Mouse (Mus musculus): Measurements from ENCODE around the gene Eif4g3. TPM values are rescaled to one million over a fixed set of nuclear protein-coding genes. Genes with fewer than 3 reads are reported as not detected.

Eif4g3 gene
- polyA plus RNA-seq, 1 experiment from 2014 or later: 49.5 TPM

DNA sequence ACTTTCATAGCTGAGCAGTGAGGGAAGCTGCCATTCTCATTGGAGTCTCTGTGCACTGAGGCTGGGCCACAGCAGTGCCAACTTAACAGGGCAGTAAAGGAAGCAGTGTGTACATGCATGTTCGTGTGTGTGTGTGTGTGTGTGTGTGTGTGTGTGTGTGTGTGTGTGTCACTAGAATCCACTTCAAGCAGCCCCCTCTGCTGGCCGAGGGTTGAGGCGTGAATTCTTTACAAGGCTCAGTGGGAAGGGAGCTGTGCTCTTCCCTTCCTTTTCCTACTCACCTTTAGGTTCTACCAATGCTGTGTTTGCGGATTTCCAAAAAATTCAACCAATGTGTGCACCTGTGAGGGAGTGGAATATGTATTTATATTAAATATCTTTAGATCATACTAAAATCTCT is 41.0 kb downstream of the Eif4g3 start:
- peaks cover 24% of the 10 kb centered on the region for H3K4me1 ChIP-seq
- H3K36me3 ChIP-seq: peaks cover 14% of the 10 kb centered on the region; the same call in 1 of the 2 replicates
- H3K27ac ChIP-seq (replicated peaks): no peak overlapping the region
- no peak overlapping the region for H3K4me3 ChIP-seq (replicated peaks)
- no peak overlapping the region for H3K4me2 ChIP-seq
- WGBS: 90% methylated on average over 4 of the region's 4 CpGs
- ATAC-seq (ENCODE audit: low FRiP score): no peak
- no peak overlapping the region for H3K9ac ChIP-seq (replicated peaks)
- no peaks in the 10 kb centered on the region for H3K27me3 ChIP-seq (replicated peaks)
- H3K9me3 ChIP-seq (replicated peaks): no peaks in the 10 kb centered on the region

DNA sequence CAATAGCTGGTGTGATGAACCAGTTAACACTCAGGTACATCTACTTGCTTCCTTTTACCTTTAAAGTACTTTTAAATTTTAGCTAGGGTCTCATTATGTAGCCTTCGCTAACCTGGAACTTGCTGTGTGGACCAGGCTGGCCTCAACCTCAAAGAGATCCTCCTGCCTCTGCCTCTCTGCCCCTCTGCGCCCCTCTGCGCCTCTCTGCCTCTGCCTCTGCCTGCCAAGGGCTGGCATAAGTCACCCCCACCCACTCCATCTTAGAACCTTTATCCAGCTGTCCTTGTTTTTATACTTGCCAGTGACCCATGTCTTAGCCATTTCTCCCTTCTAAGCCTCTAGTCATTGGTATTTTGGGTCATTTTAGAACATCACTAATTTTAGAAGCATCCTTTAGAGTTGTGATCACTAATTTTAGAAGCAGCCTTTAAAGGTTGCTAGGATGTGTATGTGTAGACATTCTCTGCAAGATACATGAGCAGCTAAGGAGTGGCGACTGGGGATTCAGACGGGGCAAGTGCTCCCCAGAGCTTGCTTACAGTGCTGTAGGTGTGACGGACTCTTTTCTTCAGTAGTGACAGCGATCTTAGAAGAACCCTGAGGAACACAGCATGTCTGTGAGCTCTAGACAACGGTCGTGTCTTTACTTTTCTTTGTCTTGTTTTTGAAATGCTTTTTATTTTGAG is 42.8 kb downstream of the Eif4g3 start:
- H3K9me3 ChIP-seq (replicated peaks): no peaks in the 10 kb centered on the region
- H3K4me1 ChIP-seq: peaks cover 31% of the 10 kb centered on the region
- no peak overlapping the region for H3K4me3 ChIP-seq (replicated peaks)
- no peaks in the 10 kb centered on the region for H3K27me3 ChIP-seq (replicated peaks)
- no peak overlapping the region for H3K27ac ChIP-seq (replicated peaks)
- H3K4me2 ChIP-seq: no peak overlapping the region
- ATAC-seq (ENCODE audit: low FRiP score): no peak
- WGBS: 83% methylated on average over 9 of the region's 9 CpGs
- H3K9ac ChIP-seq (replicated peaks): no peak overlapping the region
- H3K36me3 ChIP-seq: peaks cover 14% of the 10 kb centered on the region; the same call in 1 of the 2 replicates

DNA sequence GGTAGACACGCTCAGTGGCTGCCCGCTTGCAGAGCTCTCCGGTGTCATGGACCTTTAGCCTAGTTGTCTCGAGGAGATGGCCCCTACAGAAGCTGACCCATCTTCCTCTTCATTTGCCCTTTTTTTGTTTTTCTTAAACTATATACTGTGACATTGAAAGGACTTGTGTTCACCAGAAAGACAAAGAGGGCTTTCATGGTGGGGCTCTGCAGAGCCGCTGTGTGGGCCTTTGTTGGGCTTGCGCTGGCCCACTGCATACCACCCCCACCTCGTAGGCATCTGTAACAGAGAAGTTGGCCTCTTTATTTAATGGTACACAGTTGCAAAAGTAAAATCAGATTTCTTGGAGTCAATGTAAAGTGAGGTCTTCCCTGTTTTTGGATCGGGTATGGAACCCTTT is 44.3 kb downstream of the Eif4g3 start:
- peak overlapping the region; percentile 28; the same call in 1 of the 2 replicates for H3K9ac ChIP-seq (replicated peaks)
- peak overlapping the region; percentile 42 for H3K27ac ChIP-seq (replicated peaks)
- H3K4me3 ChIP-seq (replicated peaks): no peak overlapping the region
- H3K4me2 ChIP-seq: no peak overlapping the region
- no peaks in the 10 kb centered on the region for H3K27me3 ChIP-seq (replicated peaks)
- H3K9me3 ChIP-seq (replicated peaks): no peaks in the 10 kb centered on the region
- H3K36me3 ChIP-seq: peaks cover 5% of the 10 kb centered on the region; the same call in 1 of the 2 replicates
- ATAC-seq (ENCODE audit: low FRiP score): no peak
- H3K4me1 ChIP-seq: peaks cover 41% of the 10 kb centered on the region
- WGBS: 29% methylated on average over 8 of the region's 8 CpGs

DNA sequence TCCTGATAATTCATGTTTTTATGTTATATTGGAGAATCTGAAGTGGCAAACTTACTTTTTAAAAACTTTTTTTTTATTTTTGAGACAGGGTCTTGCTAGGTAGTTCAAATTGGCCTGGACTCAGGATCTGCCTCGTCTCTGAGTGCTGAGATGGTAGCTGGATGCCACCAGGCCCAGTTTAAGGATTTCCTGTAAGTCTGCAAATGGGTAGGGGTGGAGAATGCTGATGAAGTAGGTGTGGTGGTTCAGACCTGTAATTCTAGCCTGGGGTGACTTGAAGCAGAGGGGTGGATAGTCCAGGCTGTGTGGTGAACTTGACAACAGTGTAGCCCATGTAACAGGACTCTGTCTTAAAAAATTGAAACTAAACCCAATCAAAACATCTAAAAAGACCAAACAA is 45.1 kb downstream of the Eif4g3 start:
- peaks cover 45% of the 10 kb centered on the region for H3K4me1 ChIP-seq
- WGBS: 75% methylated on average over 1 of the region's 1 CpGs

DNA sequence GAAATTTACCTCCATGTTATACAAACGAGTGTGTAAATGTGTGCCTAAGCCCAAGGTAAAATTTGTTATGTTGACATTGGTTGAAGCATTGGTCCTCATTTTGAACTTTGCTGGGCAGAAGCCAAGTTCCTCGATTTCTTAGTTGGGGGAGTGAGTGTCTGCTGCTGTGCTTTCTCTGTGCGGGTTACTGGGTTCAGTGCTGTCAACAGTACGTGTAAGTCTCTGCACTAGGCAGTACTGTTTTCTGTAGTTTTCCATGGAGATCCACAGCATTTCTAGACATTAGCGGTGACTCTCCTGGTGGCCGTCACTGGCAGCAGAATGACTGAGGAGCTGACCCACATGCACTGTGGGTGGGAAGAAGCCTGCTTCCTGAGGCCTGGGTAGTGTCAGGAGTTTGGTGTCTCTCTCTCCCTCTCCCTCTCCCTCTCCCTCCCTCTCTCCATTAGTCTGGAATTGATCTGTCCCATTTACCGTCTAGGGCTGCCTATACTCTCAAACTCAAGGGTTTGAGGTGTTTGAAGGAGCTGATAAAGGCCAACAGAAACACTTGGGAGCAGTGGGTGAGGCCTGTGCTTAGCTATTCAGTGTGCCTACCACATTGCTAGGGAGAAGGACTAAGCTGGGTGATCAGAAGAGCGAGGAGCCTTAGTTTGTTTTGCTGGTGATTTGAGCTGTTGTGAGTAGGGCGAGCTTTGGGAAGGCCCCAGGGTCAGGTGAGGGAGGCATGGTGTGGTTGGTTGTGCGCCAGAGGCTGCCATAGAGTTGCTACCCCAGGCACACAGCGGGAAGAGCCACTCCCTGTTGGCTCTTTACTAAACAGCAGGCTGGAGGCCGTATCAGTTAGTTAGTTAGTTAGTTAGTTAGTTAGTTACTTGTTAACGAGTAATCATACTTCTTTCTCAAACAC is 45.8 kb downstream of the Eif4g3 start:
- H3K4me2 ChIP-seq: no peak overlapping the region
- peak overlapping the region; percentile 45; the same call in 1 of the 2 replicates for H3K27ac ChIP-seq (replicated peaks)
- no peaks in the 10 kb centered on the region for H3K36me3 ChIP-seq
- H3K9ac ChIP-seq (replicated peaks): no peak overlapping the region
- H3K4me3 ChIP-seq (replicated peaks): no peak overlapping the region
- WGBS: 68% methylated on average over 13 of the region's 13 CpGs
- no peaks in the 10 kb centered on the region for H3K9me3 ChIP-seq (replicated peaks)
- ATAC-seq (ENCODE audit: low FRiP score): no peak
- H3K4me1 ChIP-seq: peaks cover 45% of the 10 kb centered on the region
- H3K27me3 ChIP-seq (replicated peaks): no peaks in the 10 kb centered on the region

More for the DNA sequence above, 45.1 kb downstream of the Eif4g3 start:
- Histone ChIP-seq H3K36me3 (no peaks in the 10 kb centered on the region), H3K27ac (replicated peaks) (no peak overlapping the region), H3K27me3 (replicated peaks) (no peaks in the 10 kb centered on the region), H3K4me2 (no peak overlapping the region), H3K4me3 (replicated peaks) (no peak overlapping the region), H3K9ac (replicated peaks) (no peak overlapping the region), H3K9me3 (replicated peaks) (no peaks in the 10 kb centered on the region)
- no peak for ATAC-seq (ENCODE audit: low FRiP score)

DNA sequence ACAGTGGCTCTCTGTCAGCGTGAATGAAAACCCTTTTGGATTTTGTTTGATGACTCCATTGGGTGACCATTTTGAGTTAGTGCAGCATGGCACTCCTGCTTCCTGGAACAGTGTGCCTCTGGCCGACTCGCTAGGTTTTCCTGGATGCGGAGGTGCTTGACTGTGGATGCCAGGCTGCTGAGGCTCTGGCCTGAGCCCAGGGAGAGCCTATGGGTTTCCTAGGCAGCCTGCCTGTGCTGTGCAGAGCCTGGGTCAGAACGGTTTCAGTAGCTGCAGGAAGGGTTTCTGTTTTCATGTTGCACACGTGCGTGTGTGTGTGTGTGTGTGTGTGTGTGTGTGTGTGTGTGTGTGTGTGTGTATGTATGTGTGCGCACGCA is 46.4 kb downstream of the Eif4g3 start:
- Histone ChIP-seq H3K36me3 (no peaks in the 10 kb centered on the region), H3K4me1 (peaks cover 45% of the 10 kb centered on the region), H3K27ac (replicated peaks) (peak overlapping the region; percentile 45; the same call in 1 of the 2 replicates), H3K9me3 (replicated peaks) (no peaks in the 10 kb centered on the region), H3K27me3 (replicated peaks) (no peaks in the 10 kb centered on the region), H3K4me2 (no peak overlapping the region), H3K9ac (replicated peaks) (no peak overlapping the region), H3K4me3 (replicated peaks) (no peak overlapping the region)
- 69% methylated on average over 9 of the region's 9 CpGs for WGBS
- peak; percentile 47; the same call in 1 of the 2 replicates for ATAC-seq (ENCODE audit: low FRiP score)

DNA sequence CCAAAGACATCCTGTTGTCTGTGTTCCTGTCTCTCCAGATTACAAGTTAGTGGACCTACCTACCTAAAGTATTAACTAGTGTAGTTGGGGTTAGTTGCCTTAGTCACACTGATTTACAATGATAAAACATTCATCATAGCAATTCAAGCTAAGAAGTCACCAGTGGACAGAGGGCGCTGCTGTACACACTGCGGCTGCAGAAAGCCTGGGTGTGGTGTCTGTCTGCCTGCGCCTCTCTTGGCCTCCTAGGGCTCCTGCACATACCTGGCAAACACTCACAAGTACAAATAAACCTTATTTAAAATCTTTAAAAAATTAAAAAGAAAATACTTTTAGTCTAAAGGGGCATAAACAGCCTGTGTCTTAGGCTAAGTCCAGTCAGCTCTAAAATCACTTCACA is 47.8 kb downstream of the Eif4g3 start:
- no peak overlapping the region; the same call in 1 of the 2 replicates for H3K27ac ChIP-seq (replicated peaks)
- H3K9me3 ChIP-seq (replicated peaks): no peaks in the 10 kb centered on the region
- ATAC-seq (ENCODE audit: low FRiP score): no peak
- WGBS: 91% methylated on average over 3 of the region's 3 CpGs
- no peak overlapping the region for H3K4me2 ChIP-seq
- no peak overlapping the region for H3K4me3 ChIP-seq (replicated peaks)
- H3K9ac ChIP-seq (replicated peaks): no peak overlapping the region
- H3K36me3 ChIP-seq: peaks cover 6% of the 10 kb centered on the region
- H3K4me1 ChIP-seq: peaks cover 45% of the 10 kb centered on the region
- no peaks in the 10 kb centered on the region for H3K27me3 ChIP-seq (replicated peaks)

DNA sequence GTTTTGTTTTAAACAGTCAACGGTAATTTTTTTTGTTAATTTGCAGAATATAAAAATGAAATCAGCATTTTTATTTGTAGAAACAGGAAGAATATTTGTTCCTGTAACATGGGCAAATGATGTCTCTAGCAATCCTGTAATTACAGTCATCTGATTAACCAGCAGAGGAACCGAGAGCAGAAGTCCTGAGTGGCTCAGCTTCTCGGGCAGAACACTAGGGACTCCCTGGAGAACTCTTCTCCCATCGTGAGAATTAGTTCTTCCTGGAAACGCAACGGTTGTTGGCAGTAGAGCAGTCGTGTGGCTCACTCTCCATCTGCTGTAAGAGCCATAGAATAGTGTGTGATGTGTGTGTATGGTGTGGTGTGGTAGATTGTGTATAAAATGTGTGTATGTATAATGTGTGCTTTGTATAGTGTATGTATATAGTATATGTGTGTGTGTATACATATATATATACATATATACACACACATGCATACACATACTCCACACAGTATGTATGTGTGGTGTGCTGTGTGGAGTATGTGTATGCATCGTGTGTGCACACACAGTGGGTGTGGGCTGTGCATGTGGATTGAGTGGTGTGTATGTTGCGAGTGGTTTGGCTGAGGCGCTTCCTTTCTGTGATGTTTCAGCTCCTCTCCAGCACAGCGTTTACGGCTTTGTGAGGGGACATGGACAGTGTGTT is 48.9 kb downstream of the Eif4g3 start:
- Histone ChIP-seq H3K9me3 (replicated peaks) (no peaks in the 10 kb centered on the region), H3K9ac (replicated peaks) (no peak overlapping the region), H3K27me3 (replicated peaks) (no peaks in the 10 kb centered on the region), H3K36me3 (peaks cover 11% of the 10 kb centered on the region), H3K4me1 (peaks cover 36% of the 10 kb centered on the region), H3K4me2 (no peak overlapping the region), H3K4me3 (replicated peaks) (no peak overlapping the region), H3K27ac (replicated peaks) (peak overlapping the region; percentile 34; the same call in 1 of the 2 replicates)
- no peak for ATAC-seq (ENCODE audit: low FRiP score)
- WGBS: 49% methylated on average over 12 of the region's 12 CpGs

DNA sequence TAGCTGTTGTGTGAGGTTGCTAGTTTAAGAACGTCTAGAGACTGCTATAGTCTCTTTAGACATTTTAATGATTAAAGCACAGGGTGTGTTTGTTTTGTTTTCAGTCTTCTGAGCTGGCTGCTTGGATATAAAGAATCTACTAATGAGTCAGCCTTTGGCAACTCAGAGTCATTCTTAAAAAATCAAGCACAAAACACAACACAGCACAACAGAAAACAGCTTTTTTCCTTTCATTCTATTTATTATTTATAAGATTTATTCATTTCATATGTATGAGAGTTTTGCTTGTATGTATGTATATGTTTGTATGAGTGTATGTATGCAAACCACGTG is 49.4 kb downstream of the Eif4g3 start:
- no peaks in the 10 kb centered on the region for H3K9me3 ChIP-seq (replicated peaks)
- no peak for ATAC-seq (ENCODE audit: low FRiP score)
- peaks cover 11% of the 10 kb centered on the region for H3K36me3 ChIP-seq
- H3K4me3 ChIP-seq (replicated peaks): no peak overlapping the region
- no peak overlapping the region for H3K9ac ChIP-seq (replicated peaks)
- H3K27me3 ChIP-seq (replicated peaks): no peaks in the 10 kb centered on the region
- H3K4me1 ChIP-seq: peaks cover 31% of the 10 kb centered on the region
- no peak overlapping the region for H3K4me2 ChIP-seq
- peak overlapping the region; percentile 34; the same call in 1 of the 2 replicates for H3K27ac ChIP-seq (replicated peaks)
- WGBS: 51% methylated on average over 2 of the region's 2 CpGs

DNA sequence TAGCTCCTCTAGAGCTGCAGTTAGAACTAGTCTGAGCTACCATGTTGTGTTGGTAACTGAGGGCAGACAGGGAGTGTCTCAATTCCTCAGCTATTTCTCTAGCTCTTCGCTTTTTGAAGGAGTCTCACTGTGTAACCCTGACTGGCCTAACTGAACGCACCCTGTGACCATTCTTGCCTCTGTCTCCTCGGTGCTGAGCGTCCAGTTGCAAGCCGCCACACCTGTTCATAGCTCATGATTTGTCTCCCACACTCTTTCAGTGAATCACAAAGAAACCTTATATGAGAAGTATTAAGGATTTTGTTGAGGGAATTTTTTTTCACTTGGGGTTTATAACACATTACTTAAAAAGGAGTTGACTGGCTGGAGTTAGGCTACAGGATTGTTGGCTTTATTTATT is 49.8 kb downstream of the Eif4g3 start:
- no peak for ATAC-seq (ENCODE audit: low FRiP score)
- 89% methylated on average over 5 of the region's 5 CpGs for whole genome bisulfite sequencing

DNA sequence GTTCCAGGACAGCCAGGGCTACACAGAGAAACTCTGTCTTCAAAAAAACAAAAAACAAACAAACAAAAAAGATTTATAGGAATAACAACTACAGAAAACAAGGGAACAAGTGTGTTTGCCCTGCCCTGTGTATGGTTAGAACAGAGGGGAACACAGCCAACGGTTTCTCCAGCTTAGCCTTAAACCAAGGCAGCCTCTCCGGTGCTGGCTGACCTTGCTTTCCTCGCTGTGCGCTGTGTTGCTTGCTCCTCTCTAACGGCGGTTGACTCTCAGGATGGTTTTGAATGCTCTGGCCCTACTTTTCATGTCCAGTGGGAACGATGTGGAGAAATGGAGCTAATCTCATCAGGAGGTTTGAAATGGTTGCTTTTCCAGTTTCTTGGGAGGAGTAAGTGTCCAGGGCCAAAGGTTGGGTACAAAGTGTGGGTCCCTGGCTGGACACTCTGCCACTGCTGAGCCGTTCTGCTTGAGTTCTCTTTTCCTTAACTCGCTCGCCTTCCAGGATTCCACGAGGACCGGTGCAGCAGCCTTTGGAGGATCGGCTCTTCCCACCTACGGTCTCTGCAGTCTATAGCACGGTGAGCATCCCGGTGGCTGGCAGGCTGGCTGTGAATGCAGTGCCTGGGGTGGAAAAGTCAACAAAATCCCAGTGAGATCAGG is 52.1 kb downstream of the Eif4g3 start:
- Histone ChIP-seq H3K27me3 (replicated peaks) (no peaks in the 10 kb centered on the region), H3K4me2 (no peak overlapping the region), H3K9ac (replicated peaks) (no peak overlapping the region), H3K4me1 (peaks cover 22% of the 10 kb centered on the region), H3K36me3 (peaks cover 11% of the 10 kb centered on the region), H3K4me3 (replicated peaks) (no peak overlapping the region), H3K9me3 (replicated peaks) (no peaks in the 10 kb centered on the region), H3K27ac (replicated peaks) (no peak overlapping the region)
- ATAC-seq (ENCODE audit: low FRiP score): no peak
- 98% methylated on average over 16 of the region's 16 CpGs for WGBS

More for the DNA sequence above, 49.8 kb downstream of the Eif4g3 start:
- Histone ChIP-seq H3K27ac (replicated peaks) (no peak overlapping the region), H3K4me1 (peaks cover 31% of the 10 kb centered on the region), H3K4me3 (replicated peaks) (no peak overlapping the region), H3K9me3 (replicated peaks) (no peaks in the 10 kb centered on the region), H3K36me3 (peaks cover 11% of the 10 kb centered on the region), H3K9ac (replicated peaks) (no peak overlapping the region), H3K4me2 (no peak overlapping the region), H3K27me3 (replicated peaks) (no peaks in the 10 kb centered on the region)
